ENCODE assay signal across 20 mouse cellular contexts in genomic region chr9:23374789-23375460, GRCm38 (mm10).
DNase-seq lines count a peak whose midpoint lies in the region; ATAC-seq and TF ChIP-seq lines count a peak whose summit lies in the region.
"Had no signal": no experiment of that assay in that cellular context is flagged by ENCODE, and none has a peak within 500 bp of the region (broad histone marks: within the 10 kb centered on the region; RNA-seq: fewer than 3 reads in every experiment).

No protein-coding gene starts in this region.

- peaks cover 54% of the 10 kb centered on the region for H3K4me1 ChIP-seq in forebrain, embryonic 13.5 days
- peaks cover 41% of the 10 kb centered on the region for H3K4me1 ChIP-seq in forebrain, embryonic 12.5 days
- no peaks in the 10 kb centered on the region for H3K4me1 ChIP-seq in lung, postnatal 0 days (ENCODE audit: insufficient read depth, low read depth, low read length)
- no peaks in the 10 kb centered on the region for H3K4me1 ChIP-seq in lung, adult 2 months (ENCODE audit: control insufficient read depth, insufficient read depth, low read length)
- H3K4me1 ChIP-seq in embryonic facial prominence, embryonic 14.5 days (ENCODE audit: control insufficient read depth, insufficient read depth, low read length) = peaks cover 21% of the 10 kb centered on the region
- peaks cover 7% of the 10 kb centered on the region; the same call in 1 of the 2 replicates for H3K4me1 ChIP-seq in hindbrain, postnatal 0 days (ENCODE audit: insufficient read depth, low read length)
- H3K4me1 ChIP-seq: megakaryocyte, embryonic 14.5 days had no signal

- no peak overlapping the region for H3K4me3 ChIP-seq in forebrain, embryonic 13.5 days
- H3K4me3 ChIP-seq in forebrain, embryonic 12.5 days (replicated peaks) = no peak overlapping the region
- no peak overlapping the region for H3K4me3 ChIP-seq in lung, postnatal 0 days (ENCODE audit: low read depth, low read length)
- H3K4me3 ChIP-seq in lung, adult 2 months (replicated peaks; ENCODE audit: extremely low read depth, low read depth, low read length) = no peak overlapping the region
- no peak overlapping the region for H3K4me3 ChIP-seq in embryonic facial prominence, embryonic 14.5 days (ENCODE audit: low read depth, low read length)
- no peak overlapping the region for H3K4me3 ChIP-seq in left cerebral cortex, adult 2 months
- no peak overlapping the region for H3K4me3 ChIP-seq in hindbrain, postnatal 0 days (ENCODE audit: low read length)
- H3K4me3 ChIP-seq: gastrocnemius, adult 2 months; heart, embryonic 15.5 days; liver, embryonic 12.5 days; megakaryocyte, embryonic 14.5 days; midbrain, embryonic 13.5 days had no signal

- H3K36me3 ChIP-seq in forebrain, embryonic 13.5 days (ENCODE audit: poor library complexity, severe bottlenecking) = peaks cover 6% of the 10 kb centered on the region; the same call in 1 of the 2 replicates
- H3K36me3 ChIP-seq in forebrain, embryonic 12.5 days (replicated peaks) = no peaks in the 10 kb centered on the region
- no peaks in the 10 kb centered on the region for H3K36me3 ChIP-seq in lung, postnatal 0 days (ENCODE audit: insufficient read depth, low read length)
- H3K36me3 ChIP-seq in embryonic facial prominence, embryonic 14.5 days (ENCODE audit: control insufficient read depth, insufficient read depth, low read length) = no peaks in the 10 kb centered on the region
- H3K36me3 ChIP-seq in hindbrain, postnatal 0 days (ENCODE audit: insufficient read depth, low read length) = no peaks in the 10 kb centered on the region
- H3K36me3 ChIP-seq: heart, embryonic 15.5 days; liver, embryonic 12.5 days; midbrain, embryonic 13.5 days had no signal

- WGBS in forebrain, embryonic 13.5 days = 20% methylated on average over 4 of the region's 4 CpGs
- WGBS in forebrain, embryonic 12.5 days = 28% methylated on average over 4 of the region's 4 CpGs
- 40% methylated on average over 4 of the region's 4 CpGs for WGBS in lung, postnatal 0 days
- 43% methylated on average over 4 of the region's 4 CpGs for WGBS in lung, adult 2 months
- 48% methylated on average over 4 of the region's 4 CpGs for WGBS in embryonic facial prominence, embryonic 14.5 days
- WGBS in hindbrain, postnatal 0 days = 54% methylated on average over 4 of the region's 4 CpGs

- DNase-seq in lung, postnatal 0 days (ENCODE audit: low spot score) = peak; percentile 16
- no peak for DNase-seq in lung, adult 2 months
- peak; percentile 22 for DNase-seq in embryonic facial prominence, embryonic 14.5 days (ENCODE audit: low spot score)
- no peak for DNase-seq in left cerebral cortex, adult 2 months (ENCODE audit: extremely low spot score in 1 of 2, low spot score in 2 of 2)
- DNase-seq in hindbrain, postnatal 0 days (ENCODE audit: low spot score) = no peak
- DNase-seq: adrenal gland, postnatal 14 days; cerebellum, adult 8-10 months; cerebellum, postnatal 36 days; gastrocnemius, adult 2 months; heart, postnatal 36 days; kidney, adult 9 months; kidney, postnatal 14 days; lung, postnatal 10 days had no signal

- no peak for TF ChIP-seq EP300 in lung, postnatal 0 days (IDR thresholded peaks at IDR 0.05)

- no peak for ATAC-seq in forebrain, embryonic 13.5 days
- no peak for ATAC-seq in forebrain, embryonic 12.5 days (ENCODE audit: low FRiP score)
- ATAC-seq in lung, postnatal 0 days = no peak
- ATAC-seq in embryonic facial prominence, embryonic 14.5 days (ENCODE audit: low read depth) = peak; percentile 36; the same call in 1 of the 2 replicates
- ATAC-seq in hindbrain, postnatal 0 days = no peak
- ATAC-seq: liver, embryonic 12.5 days; midbrain, embryonic 13.5 days had no signal

- H3K27me3 ChIP-seq in forebrain, embryonic 13.5 days = no peaks in the 10 kb centered on the region
- no peaks in the 10 kb centered on the region for H3K27me3 ChIP-seq in forebrain, embryonic 12.5 days
- H3K27me3 ChIP-seq in lung, postnatal 0 days (replicated peaks; ENCODE audit: insufficient read depth, low read length) = no peaks in the 10 kb centered on the region
- H3K27me3 ChIP-seq in embryonic facial prominence, embryonic 14.5 days (replicated peaks; ENCODE audit: control insufficient read depth, insufficient read depth, low read length) = no peaks in the 10 kb centered on the region
- no peaks in the 10 kb centered on the region for H3K27me3 ChIP-seq in hindbrain, postnatal 0 days (ENCODE audit: insufficient read depth, low read length)
- H3K27me3 ChIP-seq: heart, embryonic 15.5 days; liver, embryonic 12.5 days; megakaryocyte, embryonic 14.5 days; midbrain, embryonic 13.5 days had no signal

- TF ChIP-seq CTCF in lung, postnatal 0 days (IDR thresholded peaks at IDR 0.05) = no peak
- TF ChIP-seq CTCF in lung, adult 2 months (IDR thresholded peaks at IDR 0.05; ENCODE audit: insufficient read depth, low read length) = no peak
- no peak for TF ChIP-seq CTCF in left cerebral cortex, adult 2 months (IDR thresholded peaks at IDR 0.05)
- TF ChIP-seq CTCF in hindbrain, postnatal 0 days (IDR thresholded peaks at IDR 0.05; ENCODE audit: low read depth) = no peak

- H3K4me2 ChIP-seq in forebrain, embryonic 13.5 days = no peak overlapping the region
- H3K4me2 ChIP-seq in forebrain, embryonic 12.5 days = no peak overlapping the region
- H3K4me2 ChIP-seq in lung, postnatal 0 days (replicated peaks; ENCODE audit: low read depth, low read length) = no peak overlapping the region
- no peak overlapping the region for H3K4me2 ChIP-seq in embryonic facial prominence, embryonic 14.5 days (ENCODE audit: low read depth, low read length)
- no peak overlapping the region for H3K4me2 ChIP-seq in hindbrain, postnatal 0 days (ENCODE audit: low read depth, low read length)
- H3K4me2 ChIP-seq: heart, embryonic 15.5 days; hindbrain, embryonic 14.5 days; liver, embryonic 12.5 days; midbrain, embryonic 13.5 days had no signal

- peak overlapping the region; percentile 40; the same call in 1 of the 2 replicates for H3K27ac ChIP-seq in forebrain, embryonic 13.5 days
- no peak overlapping the region; the same call in 1 of the 2 replicates for H3K27ac ChIP-seq in forebrain, embryonic 12.5 days
- H3K27ac ChIP-seq in lung, postnatal 0 days (ENCODE audit: low read length) = no peak overlapping the region
- no peak overlapping the region for H3K27ac ChIP-seq in embryonic facial prominence, embryonic 14.5 days (replicated peaks; ENCODE audit: low read depth, low read length)
- no peak overlapping the region for H3K27ac ChIP-seq in left cerebral cortex, adult 2 months
- no peak overlapping the region for H3K27ac ChIP-seq in hindbrain, postnatal 0 days
- H3K27ac ChIP-seq: gastrocnemius, adult 2 months; heart, embryonic 15.5 days; hindbrain, embryonic 14.5 days; liver, embryonic 12.5 days; midbrain, embryonic 13.5 days had no signal

- no peak overlapping the region for H3K9ac ChIP-seq in forebrain, embryonic 13.5 days
- H3K9ac ChIP-seq in forebrain, embryonic 12.5 days = no peak overlapping the region
- no peak overlapping the region for H3K9ac ChIP-seq in lung, postnatal 0 days (replicated peaks; ENCODE audit: low read depth)
- H3K9ac ChIP-seq in embryonic facial prominence, embryonic 14.5 days (ENCODE audit: low read depth, low read length) = no peak overlapping the region
- no peak overlapping the region for H3K9ac ChIP-seq in hindbrain, postnatal 0 days (replicated peaks; ENCODE audit: low read length)
- H3K9ac ChIP-seq: heart, embryonic 15.5 days; hindbrain, embryonic 14.5 days; liver, embryonic 12.5 days; midbrain, embryonic 13.5 days had no signal

- TF ChIP-seq POLR2A in lung, adult 2 months (IDR thresholded peaks at IDR 0.05; ENCODE audit: borderline replicate concordance, extremely low read depth, low read depth, low read length) = no peak

- H3K9me3 ChIP-seq in forebrain, embryonic 13.5 days (replicated peaks) = no peaks in the 10 kb centered on the region
- H3K9me3 ChIP-seq in forebrain, embryonic 12.5 days = no peaks in the 10 kb centered on the region
- no peaks in the 10 kb centered on the region for H3K9me3 ChIP-seq in lung, postnatal 0 days (ENCODE audit: low read length)
- H3K9me3 ChIP-seq in embryonic facial prominence, embryonic 14.5 days (ENCODE audit: control insufficient read depth, low read length) = no peaks in the 10 kb centered on the region
- H3K9me3 ChIP-seq in hindbrain, postnatal 0 days (ENCODE audit: low read length) = no peaks in the 10 kb centered on the region
- H3K9me3 ChIP-seq: heart, embryonic 15.5 days; liver, embryonic 12.5 days; megakaryocyte, embryonic 14.5 days; midbrain, embryonic 13.5 days had no signal

- intact Hi-C loops in left cerebral cortex, adult 2 months (cut with DNase I) = no loop called here

Comparison
In these comparisons a context has a peak if more than half of its experiments do, and no peak if none do; other contexts are left out.
1. DNase-seq: peak in lung, postnatal 0 days (single experiment) and embryonic facial prominence, embryonic 14.5 days (single experiment); none in lung, adult 2 months (single experiment), left cerebral cortex, adult 2 months (0 of 2) and hindbrain, postnatal 0 days (single experiment).